Mouse (Mus musculus) liver, embryonic 14.5 days (tissue): Measurements from ENCODE around the gene Ebf4.

Experiments used
- CTCF ChIP-seq: IDR thresholded peaks from 2 replicates; pipeline ENCODE4 v1.5.1; 2016; ENCODE audit warnings: antibody characterized with exemption, low read depth, control low read depth
- EP300 ChIP-seq: IDR thresholded peaks from 2 replicates; pipeline ENCODE4 v1.6.1; 2016; ENCODE audit warnings: antibody characterized with exemption, low read depth

DNA sequence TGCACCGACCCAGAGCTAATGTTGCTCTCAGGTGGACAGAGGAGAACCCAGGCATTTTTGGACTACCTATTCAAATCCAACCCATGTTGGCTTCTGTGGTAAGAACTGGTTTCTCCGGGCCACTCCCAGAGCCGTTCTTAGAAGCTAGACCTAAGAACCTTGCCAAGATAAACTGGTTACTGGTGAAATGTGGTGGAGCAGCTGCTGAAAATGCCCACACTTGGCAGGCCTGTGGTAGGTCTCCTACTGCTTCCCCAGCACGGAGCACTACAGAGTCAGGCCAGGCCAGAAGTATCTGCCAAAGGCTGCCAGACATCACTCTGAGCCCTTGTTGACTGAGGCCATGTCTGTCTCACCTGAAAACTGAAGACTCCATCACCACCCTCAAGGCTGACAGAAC lies 80.0 kb downstream of the Ebf4 start:
- TF ChIP-seq CTCF, result no peak
- no peak for TF ChIP-seq EP300
